Mouse (Mus musculus) CH12.LX (cell line): ENCODE data around the gene Wnt6. TPM values are rescaled to one million over a fixed set of nuclear protein-coding genes. Genes with fewer than 3 reads are reported as not detected.
A peak's percentile ranks its signal among the peaks of the same experiment; 100 is the strongest.

Source experiments
- DNase-seq: peaks from one replicate; pipeline ENCODE4 v3.0.0-alpha.2; 2013; ENCODE audit errors: extremely low read depth
- H3K27ac ChIP-seq: 2 replicates; pipeline ENCODE4 v1.5.1; 2012; ENCODE audit warnings: low read depth, mild to moderate bottlenecking, control low read depth, moderate library complexity; ENCODE audit not compliant: insufficient read depth
- H3K27me3 ChIP-seq: replicated peaks from 2 replicates; pipeline ENCODE3; 2012; ENCODE audit warnings: inconsistent platforms
- H3K36me3 ChIP-seq, 2 experiments: replicated peaks in 1 of 2; 2 replicates each; pipeline versions ENCODE3 to v1.6.1; 2012; ENCODE audit warnings: inconsistent platforms in 1 of 2, low read length in 1 of 2, mild to moderate bottlenecking in 1 of 2, mixed read lengths in 1 of 2, moderate library complexity in 1 of 2; ENCODE audit not compliant: control insufficient read depth in 1 of 2, insufficient read depth in 1 of 2
- H3K4me1 ChIP-seq, 2 experiments: 2 replicates each; pipeline ENCODE4 v1.6.1; 2012; ENCODE audit warnings: inconsistent platforms in 1 of 2, moderate library complexity in 1 of 2; ENCODE audit not compliant: insufficient read depth in 2 of 2, control insufficient read depth in 1 of 2
- H3K4me2 ChIP-seq: 2 replicates; pipeline ENCODE4 v1.6.1; 2012; ENCODE audit warnings: low read depth, mild to moderate bottlenecking, control low read depth; ENCODE audit not compliant: poor library complexity, insufficient read depth, severe bottlenecking
- H3K4me3 ChIP-seq, 3 experiments: fragments of 150-350 bp in 1 of 3; sonication (generic) in 1 of 3; replicated peaks in 1 of 3; 2 replicates each; pipeline versions ENCODE3 to v1.5.1; 2011 to 2012; ENCODE audit warnings: low read depth in 2 of 3, low read length in 2 of 3, mild to moderate bottlenecking in 2 of 3, moderate library complexity in 2 of 3, control low read depth in 1 of 3, improper control_type of control experiment in 1 of 3, inconsistent platforms in 1 of 3, mixed read lengths in 1 of 3; ENCODE audit not compliant: poor library complexity in 1 of 3
- H3K79me2 ChIP-seq: replicated peaks from 2 replicates; pipeline ENCODE4 v1.6.1; 2012; ENCODE audit warnings: mild to moderate bottlenecking, moderate library complexity; ENCODE audit not compliant: control insufficient read depth, poor library complexity, insufficient read depth, severe bottlenecking; ENCODE audit errors: extremely low read depth
- H3K9ac ChIP-seq: 2 replicates; pipeline ENCODE4 v1.6.1; 2012; ENCODE audit warnings: low read depth, mild to moderate bottlenecking, control low read depth, moderate library complexity; ENCODE audit not compliant: insufficient read depth
- H3K9me3 ChIP-seq: replicated peaks from 2 replicates; pipeline ENCODE3; 2012; ENCODE audit warnings: low read length, inconsistent platforms, mixed read lengths
- CHD2 ChIP-seq: IDR thresholded peaks from 2 replicates; pipeline ENCODE4 v1.6.1; 2011; ENCODE audit warnings: low read length, improper control_type of control experiment
- GABPA ChIP-seq: IDR thresholded peaks from 2 replicates; pipeline ENCODE4 v1.6.1; 2012; ENCODE audit warnings: low read depth, low read length, improper control_type of control experiment, inconsistent platforms; ENCODE audit not compliant: insufficient replicate concordance
- HCFC1 ChIP-seq: IDR thresholded peaks from 2 replicates; pipeline ENCODE4 v1.6.1; 2012; ENCODE audit warnings: low read depth, mild to moderate bottlenecking, inconsistent platforms, low read length, improper control_type of control experiment
- IRF4 ChIP-seq: IDR thresholded peaks from 2 replicates; pipeline ENCODE4 v1.6.1; 2014; ENCODE audit warnings: low read depth, mild to moderate bottlenecking, inconsistent platforms, low read length, improper control_type of control experiment
- JUND ChIP-seq: conservative IDR thresholded peaks from 2 replicates; pipeline ENCODE4 v1.6.1; 2011; ENCODE audit warnings: low read depth, low read length, improper control_type of control experiment
- KAT2A ChIP-seq: IDR thresholded peaks from 2 replicates; pipeline ENCODE4 v1.6.1; 2012; ENCODE audit warnings: low read length, improper control_type of control experiment, inconsistent platforms; ENCODE audit not compliant: insufficient replicate concordance
- MAFK ChIP-seq: IDR thresholded peaks from 2 replicates; pipeline ENCODE4 v1.6.1; 2011; ENCODE audit warnings: low read length, improper control_type of control experiment; ENCODE audit not compliant: insufficient replicate concordance
- MXI1 ChIP-seq: IDR thresholded peaks from 2 replicates; pipeline ENCODE4 v1.6.1; 2011; ENCODE audit warnings: mild to moderate bottlenecking, low read depth, low read length, improper control_type of control experiment
- MYC ChIP-seq: IDR thresholded peaks from 2 replicates; pipeline ENCODE4 v1.6.1; 2011; ENCODE audit warnings: low read depth, mild to moderate bottlenecking, improper control_type of control experiment, low read length
- NELFE ChIP-seq: IDR thresholded peaks from 2 replicates; pipeline ENCODE4 v1.6.1; 2011; ENCODE audit warnings: low read depth, low read length, improper control_type of control experiment
- NRF1 ChIP-seq: IDR thresholded peaks from 2 replicates; pipeline ENCODE4 v1.6.1; 2014; ENCODE audit warnings: low read depth, mild to moderate bottlenecking, inconsistent platforms, low read length, improper control_type of control experiment, moderate library complexity
- PAX5 ChIP-seq: IDR thresholded peaks from 2 replicates; pipeline ENCODE4 v1.6.1; 2012; ENCODE audit warnings: low read length, inconsistent platforms, mixed read lengths
- POLR2AphosphoS2 ChIP-seq: IDR thresholded peaks from 2 replicates; pipeline ENCODE4 v1.6.1; 2011; ENCODE audit warnings: low read depth, low read length, improper control_type of control experiment
- RAD21 ChIP-seq: IDR thresholded peaks from 2 replicates; pipeline ENCODE4 v1.6.1; 2011; ENCODE audit warnings: low read depth, mild to moderate bottlenecking, low read length, improper control_type of control experiment, moderate library complexity
- TBP ChIP-seq: conservative IDR thresholded peaks from 2 replicates; pipeline ENCODE4 v1.6.1; 2011; ENCODE audit warnings: low read depth, low read length, improper control_type of control experiment
- TCF12 ChIP-seq: IDR thresholded peaks from 2 replicates; pipeline ENCODE4 v1.6.1; 2014; ENCODE audit warnings: low read depth, mild to moderate bottlenecking, inconsistent platforms, low read length, improper control_type of control experiment
- USF2 ChIP-seq: conservative IDR thresholded peaks from 2 replicates; pipeline ENCODE4 v1.6.1; 2011; ENCODE audit warnings: low read depth, low read length, improper control_type of control experiment
- ZC3H11A ChIP-seq: IDR thresholded peaks from 2 replicates; pipeline ENCODE4 v1.6.1; 2012; ENCODE audit warnings: low read depth, mild to moderate bottlenecking, inconsistent platforms, low read length, improper control_type of control experiment
- ZKSCAN1 ChIP-seq: IDR thresholded peaks from 2 replicates; pipeline ENCODE4 v1.6.1; 2012; ENCODE audit warnings: low read depth, inconsistent platforms, low read length, improper control_type of control experiment, borderline replicate concordance
- ZNF384 ChIP-seq: IDR thresholded peaks from 2 replicates; pipeline ENCODE4 v1.6.1; 2012; ENCODE audit warnings: low read depth, low read length, improper control_type of control experiment, inconsistent platforms
- dilution Hi-C: fragments of 300-500 bp; cut with MboI; formaldehyde crosslinking; loops from 2 replicates; pipeline ENCODE4 v1.14.3; 2020; ENCODE audit warnings: low sequenced_read_pairs; ENCODE audit not compliant: extremely low pct_unique_long_range_greater_than_20kb, extremely low pct_ligation_motif_present
- in situ Hi-C: fragments of 300-500 bp; cut with MboI; formaldehyde crosslinking; loops from 3 replicates; pipeline ENCODE4 v1.14.3; 2019; ENCODE audit warnings: low sequenced_read_pairs, low pct_ligation_motif_present, low pct_unique_long_range_greater_than_20kb, mixed read lengths
- polyA plus RNA-seq: library from polyadenylated mRNA; unstranded; fragments of >175 nt; gene quantifications from 2 replicates; pipeline ENCODE4 v1.2.1, GENCODE M21; 2012; ENCODE audit warnings: low read depth; ENCODE audit not compliant: insufficient read length
- total RNA-seq, 2 experiments: library from RNA; depleted of rRNA; stranded (reverse); fragments of 300-350 nt in 1 of 2; fragments of >200 nt in 1 of 2; gene quantifications; 2 replicates each; pipeline ENCODE4 v1.2.3; 2012 to 2014

Gene Wnt6
- total and polyA plus RNA-seq, 3 experiments, result 0.67 to 3.4 (median 1.7) TPM

DNA sequence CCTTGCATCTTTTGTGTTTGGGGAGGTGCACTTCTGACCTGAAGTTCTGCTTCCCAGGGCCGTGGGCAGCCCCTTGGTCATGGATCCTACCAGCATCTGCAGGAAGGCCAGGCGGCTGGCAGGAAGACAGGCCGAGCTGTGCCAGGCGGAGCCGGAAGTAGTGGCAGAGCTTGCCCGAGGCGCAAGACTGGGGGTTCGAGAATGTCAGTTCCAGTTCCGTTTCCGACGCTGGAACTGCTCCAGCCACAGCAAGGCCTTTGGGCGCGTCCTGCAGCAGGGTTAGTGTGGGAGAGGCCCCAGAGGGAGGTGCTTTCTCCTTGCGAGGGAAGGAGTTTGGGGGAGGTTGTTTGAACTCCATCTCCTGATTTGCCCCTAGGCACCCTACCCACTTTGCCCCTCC is 10.4 kb downstream of the Wnt6 start:
- no peaks in the 10 kb centered on the region for H3K27me3 ChIP-seq
- TF ChIP-seq HCFC1, result no peak
- no peak for TF ChIP-seq MYC
- no peak for TF ChIP-seq TCF12
- TF ChIP-seq USF2, result no peak
- no peak for TF ChIP-seq PAX5
- TF ChIP-seq MXI1, result no peak
- no peak for TF ChIP-seq TBP
- TF ChIP-seq RAD21, result no peak
- no peak for TF ChIP-seq JUND
- no peak for TF ChIP-seq ZKSCAN1
- TF ChIP-seq CHD2, result no peak
- TF ChIP-seq GABPA, result no peak
- no peak for TF ChIP-seq ZNF384
- no peak for TF ChIP-seq NRF1
- TF ChIP-seq, all 38 proteins: peak for 0
- in situ Hi-C loops (no loop called here), dilution Hi-C loops (no loop called here)
- Histone ChIP-seq H3K4me2 (no peak overlapping the region), H3K4me3 (no peak overlapping the region), H3K36me3 (peaks cover 0 to 27% of the 10 kb centered on the region in 2 experiments), H3K9ac (no peak overlapping the region), H3K9me3 (peaks cover 12% of the 10 kb centered on the region), H3K4me1 (peaks cover 0 to 18% of the 10 kb centered on the region in 2 experiments; a peak in 3 of 4 replicates), H3K27ac (no peak overlapping the region), H3K79me2 (no peaks in the 10 kb centered on the region)
- no peak for DNase-seq

DNA sequence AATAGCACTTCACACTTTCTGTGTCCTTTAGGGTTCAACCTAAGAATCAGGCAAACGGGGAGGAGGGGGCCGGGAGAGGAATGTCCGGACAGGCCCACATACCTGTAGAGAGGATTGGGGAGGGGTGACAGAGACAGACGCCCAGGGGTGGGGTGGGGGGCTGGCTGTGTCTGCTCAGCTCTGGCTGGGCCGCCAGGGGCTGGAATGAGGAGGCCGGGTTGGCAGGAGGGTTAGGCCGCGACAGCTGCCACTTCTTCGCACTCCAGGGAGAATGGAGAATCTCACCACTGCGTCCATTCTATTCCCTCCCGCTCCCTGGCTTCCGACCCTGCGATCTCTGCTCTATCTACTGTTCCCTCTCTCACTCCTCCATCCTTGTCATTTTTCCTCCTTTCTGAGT is 11.9 kb downstream of the Wnt6 start:
- 0 out of 2 replicates have a peak overlapping the region, but pooled peaks have one; percentile 37 for H3K4me2 ChIP-seq
- H3K4me3 ChIP-seq, result no peak overlapping the region
- H3K9ac ChIP-seq, result no peak overlapping the region
- no peaks in the 10 kb centered on the region for H3K27me3 ChIP-seq
- peaks cover 5 to 32% of the 10 kb centered on the region in 2 experiments for H3K4me1 ChIP-seq
- no peak for TF ChIP-seq NELFE
- TF ChIP-seq GABPA, result no peak
- no peak for TF ChIP-seq IRF4
- TF ChIP-seq ZC3H11A, result no peak
- no peak for TF ChIP-seq PAX5
- no peak for TF ChIP-seq POLR2AphosphoS2
- TF ChIP-seq MAFK, result no peak
- no peak for TF ChIP-seq USF2
- no peak for TF ChIP-seq KAT2A
- in situ Hi-C loops, result no loop called here
- peaks cover 12% of the 10 kb centered on the region for H3K9me3 ChIP-seq
- dilution Hi-C loops, result no loop called here
- H3K36me3 ChIP-seq, result peaks cover 0 to 27% of the 10 kb centered on the region in 2 experiments
- no peak for DNase-seq
- H3K27ac ChIP-seq, result no peak overlapping the region
- no peaks in the 10 kb centered on the region for H3K79me2 ChIP-seq
